Mouse (Mus musculus): ENCODE measurements around the gene Cplx2. TPM values are rescaled to one million over a fixed set of nuclear protein-coding genes. Genes with fewer than 3 reads are reported as not detected.
A peak's percentile ranks its signal among the peaks of the same experiment; 100 is the strongest.

The Cplx2 gene
- 0.21 and 0.67 TPM in 2 replicates for total RNA-seq (2012; rRNA removed)

- Histone ChIP-seq H3K27ac (ENCODE audit: insufficient read depth, low read depth, low read length, poor library complexity, severe bottlenecking) (no peak within 1 kb of the TSS), H3K9me3 (ENCODE audit: control insufficient read depth, insufficient read depth, low read depth, low read length) (no peaks in the 10 kb centered on the region), H3K4me3 (ENCODE audit: insufficient read depth in 1 of 2, low read depth in 1 of 2, low read length in 2 of 2, poor library complexity in 1 of 2, severe bottlenecking in 1 of 2) (peak within 1 kb of the TSS; percentile 56 to 68), H3K9ac (ENCODE audit: insufficient read depth, low read depth, low read length, poor library complexity, severe bottlenecking) (no peak within 1 kb of the TSS), H3K36me3 (ENCODE audit: control insufficient read depth, insufficient read depth, low read length, poor library complexity, severe bottlenecking) (no peaks in the 10 kb centered on the region), H3K4me1 (ENCODE audit: control insufficient read depth in 2 of 2, insufficient read depth in 2 of 2, low read length in 2 of 2, poor library complexity in 1 of 2) (peaks cover 0 to 7% of the 10 kb centered on the region in 2 experiments; a peak in 1 of 4 replicates)
- no peak for DNase-seq (ENCODE audit: low read depth, low spot score)
- in situ Hi-C loops (cut with MboI; ENCODE audit: low sequenced_read_pairs in 2 of 2, unreplicated experiment in 2 of 2), result no loop called here
- TF ChIP-seq MAFK (IDR thresholded peaks at IDR 0.05; ENCODE audit: insufficient read depth, low read depth, low read length), result no peak
- TF ChIP-seq CHD2 (IDR thresholded peaks at IDR 0.05; ENCODE audit: low read depth, low read length), result no peak
- no peak for TF ChIP-seq HCFC1 (IDR thresholded peaks at IDR 0.05; ENCODE audit: borderline replicate concordance, insufficient read depth, low read length)
- no peak for TF ChIP-seq ZC3H11A (IDR thresholded peaks at IDR 0.05; ENCODE audit: borderline replicate concordance, low read depth, low read length)
- TF ChIP-seq ZNF384 (IDR thresholded peaks at IDR 0.05; ENCODE audit: low read depth, low read length), result no peak
Measured at GRCm38 (mm10) chr13:54371049-54371386, at the start of gene Cplx2. Gene Cplx2 (plus strand): TSS chr13:54371349.

GRCm38 (mm10) chr13:54322396-54323306, 48.5 kb upstream of the Cplx2 start:
- Histone ChIP-seq H3K4me3 (ENCODE audit: insufficient read depth in 1 of 2, low read depth in 1 of 2, low read length in 2 of 2, poor library complexity in 1 of 2, severe bottlenecking in 1 of 2) (peak overlapping the region; percentile 19 to 48; a peak in 3 of 4 replicates), H3K4me1 (ENCODE audit: control insufficient read depth in 2 of 2, insufficient read depth in 2 of 2, low read length in 2 of 2, poor library complexity in 1 of 2) (peaks cover 0 to 20% of the 10 kb centered on the region in 2 experiments; a peak in 1 of 4 replicates), H3K9me3 (ENCODE audit: control insufficient read depth, insufficient read depth, low read depth, low read length) (no peaks in the 10 kb centered on the region), H3K9ac (ENCODE audit: insufficient read depth, low read depth, low read length, poor library complexity, severe bottlenecking) (0 out of 2 replicates have a peak overlapping the region, but pooled peaks have one; percentile 28), H3K27ac (ENCODE audit: insufficient read depth, low read depth, low read length, poor library complexity, severe bottlenecking) (peak overlapping the region; percentile 52; the same call in 1 of the 2 replicates), H3K36me3 (ENCODE audit: control insufficient read depth, insufficient read depth, low read length, poor library complexity, severe bottlenecking) (no peaks in the 10 kb centered on the region)
- in situ Hi-C loops (cut with MboI; ENCODE audit: low sequenced_read_pairs in 2 of 2, unreplicated experiment in 2 of 2), result no loop called here
- TF ChIP-seq HCFC1 (IDR thresholded peaks at IDR 0.05; ENCODE audit: borderline replicate concordance, insufficient read depth, low read length) (no peak), ZC3H11A (IDR thresholded peaks at IDR 0.05; ENCODE audit: borderline replicate concordance, low read depth, low read length) (no peak), CHD2 (IDR thresholded peaks at IDR 0.05; ENCODE audit: low read depth, low read length) (no peak), ZNF384 (IDR thresholded peaks at IDR 0.05; ENCODE audit: low read depth, low read length) (no peak)
- peak; percentile 72 for DNase-seq (ENCODE audit: low read depth, low spot score)

GRCm38 (mm10) chr13:54323307-54324165, 47.6 kb upstream of the Cplx2 start:
- Histone ChIP-seq H3K36me3 (ENCODE audit: control insufficient read depth, insufficient read depth, low read length, poor library complexity, severe bottlenecking) (no peaks in the 10 kb centered on the region), H3K4me1 (ENCODE audit: control insufficient read depth in 2 of 2, insufficient read depth in 2 of 2, low read length in 2 of 2, poor library complexity in 1 of 2) (peaks cover 0 to 22% of the 10 kb centered on the region in 2 experiments; a peak in 1 of 4 replicates), H3K9ac (ENCODE audit: insufficient read depth, low read depth, low read length, poor library complexity, severe bottlenecking) (no peak overlapping the region), H3K9me3 (ENCODE audit: control insufficient read depth, insufficient read depth, low read depth, low read length) (no peaks in the 10 kb centered on the region), H3K27ac (ENCODE audit: insufficient read depth, low read depth, low read length, poor library complexity, severe bottlenecking) (no peak overlapping the region), H3K4me3 (ENCODE audit: insufficient read depth in 1 of 2, low read depth in 1 of 2, low read length in 2 of 2, poor library complexity in 1 of 2, severe bottlenecking in 1 of 2) (no peak overlapping the region)
- TF ChIP-seq CHD2 (IDR thresholded peaks at IDR 0.05; ENCODE audit: low read depth, low read length) (no peak), ZNF384 (IDR thresholded peaks at IDR 0.05; ENCODE audit: low read depth, low read length) (no peak), HCFC1 (IDR thresholded peaks at IDR 0.05; ENCODE audit: borderline replicate concordance, insufficient read depth, low read length) (no peak), ZC3H11A (IDR thresholded peaks at IDR 0.05; ENCODE audit: borderline replicate concordance, low read depth, low read length) (no peak), MAFK (IDR thresholded peaks at IDR 0.05; ENCODE audit: insufficient read depth, low read depth, low read length) (no peak)
- DNase-seq (ENCODE audit: low read depth, low spot score), result no peak
- in situ Hi-C loops (cut with MboI; ENCODE audit: low sequenced_read_pairs in 2 of 2, unreplicated experiment in 2 of 2), result no loop called here

GRCm38 (mm10) chr13:54324178-54324577, 47.0 kb upstream of the Cplx2 start:
- H3K9ac ChIP-seq (ENCODE audit: insufficient read depth, low read depth, low read length, poor library complexity, severe bottlenecking), result no peak overlapping the region
- H3K4me3 ChIP-seq (ENCODE audit: insufficient read depth in 1 of 2, low read depth in 1 of 2, low read length in 2 of 2, poor library complexity in 1 of 2, severe bottlenecking in 1 of 2), result no peak overlapping the region
- H3K9me3 ChIP-seq (ENCODE audit: control insufficient read depth, insufficient read depth, low read depth, low read length), result no peaks in the 10 kb centered on the region
- no peak overlapping the region for H3K27ac ChIP-seq (ENCODE audit: insufficient read depth, low read depth, low read length, poor library complexity, severe bottlenecking)
- no peaks in the 10 kb centered on the region for H3K36me3 ChIP-seq (ENCODE audit: control insufficient read depth, insufficient read depth, low read length, poor library complexity, severe bottlenecking)
- TF ChIP-seq ZNF384 (IDR thresholded peaks at IDR 0.05; ENCODE audit: low read depth, low read length), result no peak
- DNase-seq (ENCODE audit: low read depth, low spot score), result no peak
- peaks cover 0 to 22% of the 10 kb centered on the region in 2 experiments; a peak in 1 of 4 replicates for H3K4me1 ChIP-seq (ENCODE audit: control insufficient read depth in 2 of 2, insufficient read depth in 2 of 2, low read length in 2 of 2, poor library complexity in 1 of 2)
- in situ Hi-C loops (cut with MboI; ENCODE audit: low sequenced_read_pairs in 2 of 2, unreplicated experiment in 2 of 2), result no loop called here

All from ES-E14 (cell line).